Mouse (Mus musculus): Measurements from ENCODE around the gene Tespa1.
"Not testable (repeated sequence)": the region's sequence is repeated elsewhere in the genome, so short reads cannot be mapped to it uniquely, and the experiment has no call there.

Tespa1 gene

DNA sequence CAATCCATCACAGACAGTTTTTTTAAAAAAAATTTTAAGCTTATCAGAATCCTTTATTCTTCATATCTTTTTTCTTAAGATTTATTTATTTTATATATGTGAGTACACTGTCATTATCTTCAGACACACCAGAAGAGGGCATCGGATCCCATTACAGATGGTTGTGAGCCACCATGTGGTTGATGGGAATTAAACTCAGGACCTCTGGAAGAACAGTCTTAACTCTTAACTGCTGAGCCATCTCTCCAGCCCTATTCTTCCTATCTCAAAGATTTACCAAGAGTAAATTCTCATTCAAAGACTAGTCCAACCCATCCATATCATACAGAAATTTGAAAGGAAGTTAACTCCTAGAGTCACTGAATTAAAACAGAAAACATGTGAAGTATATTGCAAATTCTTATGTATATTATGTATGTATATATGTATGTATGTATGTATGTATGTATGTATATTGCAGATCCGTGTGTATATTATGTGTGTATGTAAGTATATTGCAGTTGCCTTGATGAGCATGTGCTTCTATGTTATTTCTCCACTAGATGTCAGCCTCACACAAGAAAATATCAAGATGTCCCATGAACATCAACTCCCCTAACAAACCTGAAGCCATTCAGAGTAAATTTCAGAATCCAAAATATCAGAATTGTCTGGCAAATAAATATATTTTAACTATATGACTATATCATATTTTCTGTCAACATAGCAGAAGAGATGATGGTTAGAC is 40.9 kb downstream of the Tespa1 start:
- DNase-seq (ENCODE audit: low read depth): peak; percentile 79

DNA sequence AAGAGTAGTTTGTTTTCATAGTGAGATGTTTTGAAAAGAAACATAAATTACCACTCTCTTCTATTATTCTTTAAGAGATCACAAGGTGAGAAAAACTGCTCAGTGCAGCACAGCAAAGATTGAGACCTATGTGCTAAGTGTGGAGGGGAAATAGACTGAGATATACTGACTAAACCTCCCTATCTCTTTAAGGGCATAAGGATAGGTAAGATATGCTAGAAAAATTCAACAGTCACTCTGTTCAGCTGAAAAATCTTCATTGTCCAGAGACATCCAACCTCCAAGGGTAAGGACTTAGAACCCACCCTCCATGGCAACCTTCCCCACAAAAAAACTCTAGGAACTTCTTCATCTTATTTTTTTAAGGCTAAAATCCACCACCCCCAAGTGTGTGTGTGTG is 42.1 kb downstream of the Tespa1 start:
- no peak for DNase-seq (ENCODE audit: low read depth)

DNA sequence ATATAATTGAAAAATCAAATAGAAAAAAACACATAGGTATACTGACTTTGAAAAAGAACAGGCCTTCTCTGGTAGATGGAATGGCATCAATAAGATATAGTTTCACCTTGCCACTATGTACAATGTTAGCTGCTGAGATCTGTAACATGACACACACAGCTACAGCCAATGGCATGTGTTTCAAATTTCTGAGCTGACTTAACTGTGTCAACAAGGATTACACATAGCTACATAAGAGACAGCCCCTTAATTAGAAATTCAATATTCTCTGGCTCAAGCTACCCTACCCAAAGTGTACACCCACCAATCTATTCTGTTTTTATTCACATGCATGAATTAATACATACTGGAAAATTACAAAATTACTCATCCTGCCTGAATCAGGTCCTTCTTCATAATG is 45.7 kb downstream of the Tespa1 start:
- DNase-seq (ENCODE audit: low read depth): no peak

DNA sequence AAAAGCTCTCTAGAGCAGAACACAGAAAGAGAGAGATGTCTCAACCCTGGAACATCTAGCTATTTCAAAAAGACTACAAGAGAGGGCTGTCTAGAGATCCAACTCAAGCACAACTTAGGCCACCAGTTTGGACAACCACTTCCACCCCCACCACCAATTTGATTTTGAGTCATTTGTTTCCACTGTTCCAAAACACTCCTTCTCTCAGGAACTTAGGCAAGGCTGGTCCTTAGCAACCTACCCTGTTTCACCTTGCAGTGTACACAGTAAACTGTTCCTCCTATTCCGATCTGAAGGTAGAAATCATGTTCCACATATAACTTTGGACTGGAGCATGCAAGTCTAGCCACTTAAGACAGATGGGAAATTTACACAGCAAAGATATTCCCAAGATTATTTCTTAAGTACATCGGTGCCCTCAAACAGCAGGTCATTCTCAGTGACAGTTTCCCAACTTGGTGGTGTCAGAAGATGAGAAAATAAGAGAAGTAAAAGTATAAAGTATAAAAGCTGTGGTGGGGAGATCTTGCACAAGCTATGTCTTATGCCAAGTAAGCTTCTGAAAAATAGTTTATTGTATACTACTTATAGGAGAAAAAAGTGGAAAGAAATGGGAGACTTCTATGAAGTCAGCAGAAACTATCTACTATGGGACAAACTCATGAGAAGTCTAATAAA is 47.5 kb downstream of the Tespa1 start:
- peak; percentile 24 for DNase-seq (ENCODE audit: low read depth)

DNA sequence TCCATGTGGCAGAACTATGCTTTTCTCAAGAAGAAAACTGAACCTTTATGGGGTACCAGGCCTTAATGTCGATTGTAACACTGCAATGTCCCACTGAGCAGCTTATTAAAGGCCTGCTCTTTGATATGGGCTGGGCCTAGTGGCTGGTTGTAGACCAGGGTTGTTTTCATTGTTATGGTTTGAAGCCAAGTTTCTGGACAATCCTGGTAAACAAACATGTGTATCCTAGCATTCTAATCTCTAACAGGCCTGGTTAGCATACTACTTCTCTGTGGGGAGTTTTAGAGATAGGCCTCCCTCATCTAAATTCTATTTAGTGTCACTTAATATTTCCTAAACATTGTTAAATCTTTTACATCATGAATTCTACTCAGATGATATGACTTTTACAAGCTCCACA is 49.0 kb downstream of the Tespa1 start:
- DNase-seq (ENCODE audit: low read depth): no peak

DNA sequence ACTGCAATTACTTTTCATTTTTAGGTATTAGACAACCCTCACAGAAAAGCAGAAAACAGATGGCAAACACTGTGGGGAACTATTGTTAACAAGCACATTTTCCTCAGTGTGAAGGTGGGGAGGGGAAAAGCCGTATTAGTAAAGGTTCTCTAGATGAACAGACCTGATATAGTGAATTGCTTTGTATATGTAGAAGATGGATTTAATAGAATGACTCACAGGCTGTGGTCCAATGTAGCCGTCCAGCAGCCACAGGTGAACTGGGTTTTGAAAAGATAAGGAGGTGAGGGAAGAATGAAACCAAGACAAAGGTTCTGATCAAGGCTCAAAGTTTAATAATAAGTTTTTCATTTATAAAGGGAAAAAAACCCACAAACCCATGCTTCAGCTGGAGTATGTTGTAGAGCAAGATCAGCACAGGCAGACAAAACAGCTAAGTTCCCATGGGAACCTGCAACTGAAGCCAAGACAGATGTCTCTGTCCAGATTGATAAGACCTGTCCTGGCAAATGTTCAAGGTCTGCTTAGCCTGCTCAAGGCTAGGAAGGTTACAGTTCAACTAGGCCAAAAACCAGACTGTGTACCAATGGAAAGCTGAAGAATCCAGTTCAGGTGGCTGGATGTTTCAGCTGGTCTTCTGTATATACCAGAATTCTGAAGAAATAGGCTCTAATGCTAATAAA is 50.0 kb downstream of the Tespa1 start:
- peak; percentile 41 for DNase-seq (ENCODE audit: low read depth)

DNA sequence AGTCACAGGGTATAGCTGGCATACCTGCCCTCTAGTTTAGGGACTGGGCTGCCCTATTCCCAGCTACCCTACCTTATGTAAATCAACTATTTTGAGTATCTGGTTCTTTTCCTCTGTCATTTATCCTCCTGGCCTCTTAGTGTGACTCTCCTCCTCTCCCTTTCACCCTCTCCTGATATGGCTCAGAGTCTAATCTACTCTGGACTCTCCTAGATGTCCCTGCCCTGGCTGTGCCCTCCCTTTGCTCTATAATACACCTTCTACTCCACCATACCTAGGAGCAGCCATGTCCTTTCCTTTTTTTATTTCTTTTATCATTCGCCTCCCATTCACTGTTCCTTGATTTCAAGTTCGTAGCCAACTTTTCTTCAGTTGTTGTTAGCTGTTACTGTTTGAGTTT is 52.5 kb downstream of the Tespa1 start:
- DNase-seq (ENCODE audit: low read depth): no peak

DNA sequence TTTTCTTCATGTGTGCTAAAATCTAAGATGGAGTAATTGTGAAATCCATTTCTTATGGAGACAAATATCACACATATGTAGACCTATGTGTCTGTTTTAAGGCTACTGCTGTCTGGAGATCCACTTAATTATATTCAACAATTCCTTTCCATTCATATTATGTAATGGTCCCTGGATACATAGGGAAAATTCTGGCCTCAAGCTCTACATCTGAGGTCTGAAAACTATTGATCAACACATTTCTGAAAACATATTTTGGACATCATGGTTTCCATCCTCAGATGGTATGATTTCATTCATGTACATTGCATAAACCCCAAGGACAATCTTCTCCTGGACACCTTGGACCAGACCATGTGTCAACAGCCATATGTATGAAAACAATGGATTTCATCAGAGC is 71.6 kb downstream of the Tespa1 start, which contains the start of gene Vmn2r84:
Vmn2r84 (minus strand) TSS at position 101 of the 400 bp plus-strand sequence.
- DNase-seq (ENCODE audit: low read depth): no peak

DNA sequence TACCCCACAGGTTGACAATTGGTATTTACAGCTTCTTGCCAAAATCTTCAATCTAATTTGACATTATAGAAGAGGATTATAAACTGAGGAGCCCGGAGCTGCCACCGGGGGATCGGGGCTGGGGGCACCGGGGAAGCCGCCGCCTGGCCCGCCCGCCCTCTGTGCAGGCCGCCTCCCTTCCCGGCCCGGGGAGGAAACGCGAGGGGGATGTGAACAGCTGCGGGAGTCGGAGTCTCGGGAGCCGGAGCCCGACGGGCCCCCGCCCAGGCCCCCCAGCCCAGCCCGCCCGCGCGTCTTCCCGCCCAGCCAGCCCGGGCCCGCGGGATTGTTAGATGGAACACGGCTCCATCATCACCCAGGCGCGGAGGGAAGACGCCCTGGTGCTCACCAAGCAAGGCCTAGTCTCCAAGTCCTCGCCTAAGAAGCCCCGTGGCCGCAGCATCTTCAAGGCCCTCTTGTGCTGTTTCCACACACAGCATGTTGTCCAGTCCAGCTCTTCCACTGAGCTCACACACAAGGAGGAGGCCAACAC is 89.6 kb downstream of the Tespa1 start:
- not testable (repeated sequence) for DNase-seq (ENCODE audit: low read depth)

Measured in 416B (cell line).